Mouse (Mus musculus) G1E (cell line): ENCODE measurements at regions not wholly inside any gene's neighbourhood (a gene's known extent, or its start where the extent isn't known, plus 50 kb on each side); places are given as distances from the start of the nearest gene placed in this dataset.

ENCODE experiments used
- ATAC-seq: 2 replicates; pipeline ENCODE4 v1.8.0; 2016; ENCODE audit warnings: mild to moderate bottlenecking; ENCODE audit not compliant: insufficient number of reproducible peaks, poor library complexity, low FRiP score, severe bottlenecking; ENCODE audit errors: extremely low read depth
- DNase-seq: peaks from one replicate; pipeline ENCODE4 v3.0.0; 2012; ENCODE audit warnings: low spot score
- H3K27me3 ChIP-seq: 2 replicates; pipeline ENCODE4 v1.6.1; 2012; ENCODE audit warnings: mild to moderate bottlenecking, low read length, inconsistent platforms; ENCODE audit not compliant: insufficient read depth
- H3K36me3 ChIP-seq: replicated peaks from 2 replicates; pipeline ENCODE3; 2012; ENCODE audit warnings: mild to moderate bottlenecking, inconsistent platforms
- H3K4me1 ChIP-seq: 2 replicates; pipeline ENCODE4 v1.6.1; 2012; ENCODE audit warnings: low read depth, low read length, inconsistent platforms, mixed read lengths; ENCODE audit not compliant: insufficient read depth
- H3K4me3 ChIP-seq: 2 replicates; pipeline ENCODE4 v1.5.1; 2012; ENCODE audit warnings: low read depth, mild to moderate bottlenecking, inconsistent platforms, low read length, moderate library complexity, mixed read lengths
- H3K9me3 ChIP-seq: replicated peaks from 2 replicates; pipeline ENCODE4 v1.6.1; 2012; ENCODE audit warnings: inconsistent platforms
- CTCF ChIP-seq: IDR thresholded peaks from 2 replicates; pipeline ENCODE4 v1.5.1; 2012; ENCODE audit warnings: low read depth, low read length, inconsistent platforms, mixed read lengths
- GATA1 ChIP-seq: IDR thresholded peaks from 2 replicates; pipeline ENCODE4 v1.6.1; 2012; ENCODE audit warnings: borderline replicate concordance, low read length, inconsistent platforms, mixed read lengths
- GATA2 ChIP-seq: IDR thresholded peaks from 2 replicates; pipeline ENCODE4 v1.6.1; 2012; ENCODE audit warnings: low read depth, low read length, inconsistent platforms, borderline replicate concordance
- POLR2AphosphoS5 ChIP-seq: IDR thresholded peaks from 2 replicates; pipeline ENCODE4 v1.6.1; 2012; ENCODE audit warnings: low read depth, low read length, inconsistent platforms; ENCODE audit not compliant: insufficient replicate concordance
- TAL1 ChIP-seq: conservative IDR thresholded peaks from 2 replicates; pipeline ENCODE4 v1.6.1; 2012; ENCODE audit warnings: low read depth, low read length, inconsistent platforms, mixed read lengths

GRCm38 (mm10) chr12:12810159-12810885 is 131.4 kb downstream of the Mycn start:
- Histone ChIP-seq H3K27me3 (no peaks in the 10 kb centered on the region), H3K36me3 (no peaks in the 10 kb centered on the region), H3K4me1 (no peaks in the 10 kb centered on the region), H3K9me3 (peaks cover 12% of the 10 kb centered on the region), H3K4me3 (no peak overlapping the region)
- ATAC-seq = no peak
- no peak for DNase-seq
- TF ChIP-seq GATA1 (no peak), TAL1 (no peak), POLR2AphosphoS5 (no peak), GATA2 (no peak), CTCF (no peak)

- Histone ChIP-seq H3K4me1 (no peaks in the 10 kb centered on the region), H3K9me3 (peaks cover 8% of the 10 kb centered on the region), H3K36me3 (no peaks in the 10 kb centered on the region), H3K4me3 (no peak overlapping the region), H3K27me3 (no peaks in the 10 kb centered on the region)
- DNase-seq (no peak), ATAC-seq (no peak)
- no peak for TF ChIP-seq POLR2AphosphoS5
Measured at GRCm38 (mm10) chr12:12808120-12808519, 133.6 kb downstream of the Mycn start.

DNA sequence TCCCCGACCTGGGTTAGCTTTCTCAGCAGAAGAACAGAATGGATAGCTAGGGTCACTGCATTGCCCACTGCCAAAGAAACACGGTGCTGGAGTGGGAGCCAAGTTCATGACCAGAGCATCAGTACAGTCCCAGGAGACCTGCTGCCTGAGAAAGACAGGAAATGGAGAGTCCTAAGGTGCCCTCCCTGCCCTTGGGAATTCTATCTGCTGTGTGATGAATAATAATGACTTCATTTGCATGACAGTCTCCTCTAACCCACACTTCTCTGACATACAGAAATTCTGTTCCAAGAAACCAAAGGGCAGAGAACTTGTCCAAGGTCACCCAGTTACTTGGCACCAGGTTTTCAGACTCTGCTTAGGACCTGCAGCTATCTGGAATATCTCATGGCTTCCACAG is 138.1 kb downstream of the Mycn start:
- Histone ChIP-seq H3K4me1 (no peaks in the 10 kb centered on the region), H3K9me3 (peaks cover 9% of the 10 kb centered on the region), H3K36me3 (no peaks in the 10 kb centered on the region), H3K27me3 (no peaks in the 10 kb centered on the region), H3K4me3 (no peak overlapping the region)
- TF ChIP-seq CTCF (no peak), GATA2 (no peak), TAL1 (no peak), GATA1 (no peak), POLR2AphosphoS5 (no peak)
- ATAC-seq (no peak), DNase-seq (no peak)

DNA sequence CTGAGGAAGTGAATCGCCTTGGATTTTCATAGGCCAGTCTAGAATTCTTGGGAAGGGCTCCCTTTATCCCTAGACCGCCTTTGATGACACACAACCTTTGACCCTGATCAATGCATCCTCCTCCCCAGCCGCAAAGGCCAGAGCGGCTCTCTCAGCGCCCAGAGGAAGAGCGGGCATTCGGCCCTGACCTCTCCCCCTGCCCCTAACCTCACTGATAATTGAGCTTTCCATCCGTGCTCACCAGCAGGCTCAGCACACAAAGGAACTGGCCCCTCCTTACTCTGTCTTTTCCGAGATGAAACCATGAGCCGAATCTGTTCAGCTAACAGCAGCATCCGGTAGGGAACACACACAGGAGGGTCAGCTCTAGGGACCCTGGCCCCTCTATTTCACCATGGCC is 139.3 kb downstream of the Mycn start:
- no peaks in the 10 kb centered on the region for H3K27me3 ChIP-seq
- DNase-seq = no peak
- TF ChIP-seq POLR2AphosphoS5 (no peak), TAL1 (no peak), GATA1 (no peak), CTCF (no peak), GATA2 (no peak)
- H3K36me3 ChIP-seq = no peaks in the 10 kb centered on the region
- H3K9me3 ChIP-seq = peaks cover 9% of the 10 kb centered on the region
- no peaks in the 10 kb centered on the region for H3K4me1 ChIP-seq
- no peak overlapping the region for H3K4me3 ChIP-seq
- no peak for ATAC-seq

- Histone ChIP-seq H3K36me3 (no peaks in the 10 kb centered on the region), H3K4me1 (no peaks in the 10 kb centered on the region), H3K27me3 (no peaks in the 10 kb centered on the region), H3K9me3 (peaks cover 8% of the 10 kb centered on the region), H3K4me3 (no peak overlapping the region)
- no peak for ATAC-seq
- DNase-seq = no peak
- no peak for TF ChIP-seq POLR2AphosphoS5
- no peak for TF ChIP-seq CTCF
- no peak for TF ChIP-seq TAL1
- no peak for TF ChIP-seq GATA1
- TF ChIP-seq GATA2 = no peak
Measured at GRCm38 (mm10) chr12:12801700-12802099, 140.0 kb downstream of the Mycn start.

DNA sequence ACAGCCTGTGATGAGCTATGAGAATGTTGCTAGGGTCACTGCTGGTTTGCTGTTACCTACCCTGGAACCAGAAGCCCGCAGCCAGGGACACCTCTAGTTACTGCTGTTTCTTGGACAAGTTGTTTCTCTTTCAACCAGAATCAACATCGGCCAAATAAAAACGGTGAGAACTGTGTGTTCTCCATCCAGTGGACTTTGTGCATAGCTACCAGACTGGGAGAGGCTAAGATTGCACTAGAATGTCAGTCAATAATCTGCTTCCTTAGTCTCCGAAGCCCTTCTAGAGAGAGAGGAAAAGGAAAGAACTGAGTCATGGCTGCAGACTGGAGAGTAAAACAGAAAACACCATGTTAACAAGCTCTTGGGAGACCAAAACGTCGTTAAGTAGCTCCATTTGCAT is 141.6 kb downstream of the Mycn start:
- TF ChIP-seq CTCF (no peak), GATA1 (no peak), GATA2 (no peak), POLR2AphosphoS5 (no peak), TAL1 (no peak)
- H3K4me3 ChIP-seq = no peak overlapping the region
- H3K4me1 ChIP-seq = no peaks in the 10 kb centered on the region
- H3K27me3 ChIP-seq = no peaks in the 10 kb centered on the region
- DNase-seq (no peak), ATAC-seq (no peak)
- peaks cover 8% of the 10 kb centered on the region for H3K9me3 ChIP-seq
- H3K36me3 ChIP-seq = no peaks in the 10 kb centered on the region

GRCm38 (mm10) chr12:12789052-12789451 is 152.7 kb downstream of the Mycn start:
- no peaks in the 10 kb centered on the region for H3K27me3 ChIP-seq
- H3K36me3 ChIP-seq = no peaks in the 10 kb centered on the region
- peaks cover 18% of the 10 kb centered on the region for H3K9me3 ChIP-seq
- ATAC-seq (no peak), DNase-seq (no peak)
- TF ChIP-seq GATA1 (no peak), POLR2AphosphoS5 (no peak)
- H3K4me3 ChIP-seq = no peak overlapping the region
- no peaks in the 10 kb centered on the region for H3K4me1 ChIP-seq
